Mouse (Mus musculus): Measurements from ENCODE around the gene Mroh9. TPM values are rescaled to one million over a fixed set of nuclear protein-coding genes. Genes with fewer than 3 reads are reported as not detected.

The Mroh9 gene
- not detected in 2 replicates for polyA plus RNA-seq (2015; fragmentation: Nextera tagmentation; extraction: Ambion mirVana)

GRCm38 (mm10) chr1:163085570-163085969, at the start of gene Mroh9:
TSS of gene Mroh9 (minus strand) at chr1:163085670.
- H3K27me3 ChIP-seq (ENCODE audit: control insufficient read depth, insufficient read depth, low read depth, low read length), result no peaks in the 10 kb centered on the region
- 61% methylated on average over 2 of the region's 2 CpGs for WGBS (ENCODE audit: insufficient replicate concordance)
- H3K9me3 ChIP-seq (replicated peaks; ENCODE audit: control insufficient read depth, low read length), result no peaks in the 10 kb centered on the region
- H3K36me3 ChIP-seq (ENCODE audit: control insufficient read depth, insufficient read depth), result no peaks in the 10 kb centered on the region
- no peak for ATAC-seq (ENCODE audit: low read depth)
- no peak within 1 kb of the TSS for H3K27ac ChIP-seq (ENCODE audit: low read length)
- H3K4me2 ChIP-seq (ENCODE audit: low read depth, low read length), result no peak within 1 kb of the TSS
- no peak within 1 kb of the TSS for H3K9ac ChIP-seq (ENCODE audit: low read depth, low read length)
- no peaks in the 10 kb centered on the region for H3K4me1 ChIP-seq (ENCODE audit: control insufficient read depth, low read depth, low read length)
- H3K4me3 ChIP-seq (ENCODE audit: low read depth, low read length), result no peak within 1 kb of the TSS

- no peaks in the 10 kb centered on the region for H3K36me3 ChIP-seq (ENCODE audit: control insufficient read depth, insufficient read depth)
- H3K27ac ChIP-seq (ENCODE audit: low read length), result no peak overlapping the region
- WGBS (ENCODE audit: insufficient replicate concordance), result 37% methylated on average over 3 of the region's 3 CpGs
- H3K4me1 ChIP-seq (ENCODE audit: control insufficient read depth, low read depth, low read length), result no peaks in the 10 kb centered on the region
- H3K4me3 ChIP-seq (ENCODE audit: low read depth, low read length), result no peak overlapping the region
- H3K27me3 ChIP-seq (ENCODE audit: control insufficient read depth, insufficient read depth, low read depth, low read length), result no peaks in the 10 kb centered on the region
- no peak overlapping the region for H3K4me2 ChIP-seq (ENCODE audit: low read depth, low read length)
- no peak for ATAC-seq (ENCODE audit: low read depth)
- no peak overlapping the region for H3K9ac ChIP-seq (ENCODE audit: low read depth, low read length)
- no peaks in the 10 kb centered on the region for H3K9me3 ChIP-seq (replicated peaks; ENCODE audit: control insufficient read depth, low read length)
These were observed 44.5 kb upstream of the Mroh9 start for GRCm38 (mm10) chr1:163129976-163130375.

DNA sequence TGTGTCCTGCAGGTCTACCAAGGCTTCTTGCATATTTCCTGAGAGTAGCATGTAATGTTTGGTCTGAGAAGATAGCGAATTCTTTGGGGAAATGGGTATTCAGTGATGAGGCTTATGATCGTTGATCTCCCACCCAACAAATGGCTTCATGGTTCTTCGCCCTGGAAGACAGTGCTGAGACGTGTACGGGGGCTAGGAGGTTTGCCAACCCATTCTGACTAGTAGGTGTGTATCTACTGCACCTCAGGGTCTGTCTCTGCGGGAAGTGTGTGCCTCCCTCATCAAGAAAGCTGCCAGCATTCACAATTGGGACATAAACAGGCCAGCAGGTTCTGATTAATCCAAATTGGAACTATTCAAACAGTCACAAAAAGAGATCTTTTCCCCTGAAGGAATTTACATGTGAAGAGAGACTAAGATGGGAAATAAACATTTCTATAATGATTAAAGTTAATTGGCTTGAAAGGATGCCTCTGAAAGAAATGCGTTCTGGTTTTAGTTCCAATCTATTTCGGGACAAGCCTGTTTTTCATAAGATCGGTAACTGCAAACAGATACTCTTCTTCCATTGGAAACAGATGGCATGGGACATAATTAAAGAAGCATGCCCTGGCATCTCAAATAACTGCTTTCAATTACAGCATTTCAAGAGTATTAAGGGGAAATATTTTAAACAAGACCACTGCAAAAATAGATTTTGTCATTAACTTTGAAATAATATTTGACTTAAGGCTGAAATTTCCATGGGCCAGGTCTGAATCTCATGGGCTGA, 43.8 kb upstream of the Mroh9 start:
- Histone ChIP-seq H3K4me3 (ENCODE audit: low read depth, low read length) (no peak overlapping the region), H3K27ac (ENCODE audit: low read length) (no peak overlapping the region), H3K9ac (ENCODE audit: low read depth, low read length) (no peak overlapping the region), H3K9me3 (replicated peaks; ENCODE audit: control insufficient read depth, low read length) (no peaks in the 10 kb centered on the region), H3K4me1 (ENCODE audit: control insufficient read depth, low read depth, low read length) (no peaks in the 10 kb centered on the region), H3K4me2 (ENCODE audit: low read depth, low read length) (no peak overlapping the region), H3K36me3 (ENCODE audit: control insufficient read depth, insufficient read depth) (no peaks in the 10 kb centered on the region), H3K27me3 (ENCODE audit: control insufficient read depth, insufficient read depth, low read depth, low read length) (no peaks in the 10 kb centered on the region)
- ATAC-seq (ENCODE audit: low read depth), result no peak
- 62% methylated on average over 9 of the region's 9 CpGs for WGBS (ENCODE audit: insufficient replicate concordance)

GRCm38 (mm10) chr1:163126175-163126881, 40.9 kb upstream of the Mroh9 start:
- no peak for ATAC-seq (ENCODE audit: low read depth)
- H3K36me3 ChIP-seq (ENCODE audit: control insufficient read depth, insufficient read depth), result no peaks in the 10 kb centered on the region
- H3K4me3 ChIP-seq (ENCODE audit: low read depth, low read length), result no peak overlapping the region
- H3K27ac ChIP-seq (ENCODE audit: low read length), result no peak overlapping the region
- H3K4me2 ChIP-seq (ENCODE audit: low read depth, low read length), result no peak overlapping the region
- no peaks in the 10 kb centered on the region for H3K27me3 ChIP-seq (ENCODE audit: control insufficient read depth, insufficient read depth, low read depth, low read length)
- 52% methylated on average over 7 of the region's 7 CpGs for WGBS (ENCODE audit: insufficient replicate concordance)
- no peak overlapping the region for H3K9ac ChIP-seq (ENCODE audit: low read depth, low read length)
- H3K9me3 ChIP-seq (replicated peaks; ENCODE audit: control insufficient read depth, low read length), result no peaks in the 10 kb centered on the region
- no peaks in the 10 kb centered on the region for H3K4me1 ChIP-seq (ENCODE audit: control insufficient read depth, low read depth, low read length)

DNA sequence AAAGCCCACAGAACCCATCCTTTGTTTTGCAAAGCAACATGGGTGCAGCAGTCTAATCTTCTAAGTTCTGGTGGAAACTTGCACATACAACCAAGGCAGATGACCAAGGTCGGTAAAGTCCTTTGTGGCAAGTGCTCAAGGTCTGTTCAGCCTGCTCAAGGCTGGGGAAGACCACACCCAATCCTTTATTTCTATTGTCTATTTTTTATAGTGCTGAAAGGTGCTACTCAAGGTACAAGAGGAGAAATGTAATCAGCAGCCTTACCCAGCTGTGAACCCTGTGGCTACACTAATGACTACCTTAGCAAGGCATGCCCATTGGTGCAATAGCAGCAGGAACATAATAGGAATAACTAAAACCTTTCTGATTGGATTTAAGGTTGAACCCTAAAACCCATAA, 36.9 kb upstream of the Mroh9 start:
- H3K27ac ChIP-seq (ENCODE audit: low read length), result no peak overlapping the region
- H3K4me3 ChIP-seq (ENCODE audit: low read depth, low read length), result no peak overlapping the region
- no peak overlapping the region for H3K9ac ChIP-seq (ENCODE audit: low read depth, low read length)
- ATAC-seq (ENCODE audit: low read depth), result no peak
- H3K4me2 ChIP-seq (ENCODE audit: low read depth, low read length), result no peak overlapping the region
- no peaks in the 10 kb centered on the region for H3K4me1 ChIP-seq (ENCODE audit: control insufficient read depth, low read depth, low read length)
- WGBS (ENCODE audit: insufficient replicate concordance), result 45% methylated on average over 1 of the region's 1 CpGs
- no peaks in the 10 kb centered on the region for H3K9me3 ChIP-seq (replicated peaks; ENCODE audit: control insufficient read depth, low read length)
- no peaks in the 10 kb centered on the region for H3K27me3 ChIP-seq (ENCODE audit: control insufficient read depth, insufficient read depth, low read depth, low read length)
- no peaks in the 10 kb centered on the region for H3K36me3 ChIP-seq (ENCODE audit: control insufficient read depth, insufficient read depth)

- no peak overlapping the region for H3K4me3 ChIP-seq (ENCODE audit: low read depth, low read length)
- H3K27ac ChIP-seq (ENCODE audit: low read length), result no peak overlapping the region
- no peak for ATAC-seq (ENCODE audit: low read depth)
- H3K36me3 ChIP-seq (ENCODE audit: control insufficient read depth, insufficient read depth), result no peaks in the 10 kb centered on the region
- H3K9ac ChIP-seq (ENCODE audit: low read depth, low read length), result no peak overlapping the region
- H3K9me3 ChIP-seq (replicated peaks; ENCODE audit: control insufficient read depth, low read length), result no peaks in the 10 kb centered on the region
- WGBS (ENCODE audit: insufficient replicate concordance), result 61% methylated on average over 8 of the region's 8 CpGs
- H3K4me1 ChIP-seq (ENCODE audit: control insufficient read depth, low read depth, low read length), result no peaks in the 10 kb centered on the region
- no peak overlapping the region for H3K4me2 ChIP-seq (ENCODE audit: low read depth, low read length)
- H3K27me3 ChIP-seq (ENCODE audit: control insufficient read depth, insufficient read depth, low read depth, low read length), result no peaks in the 10 kb centered on the region
These were observed 28.1 kb upstream of the Mroh9 start for GRCm38 (mm10) chr1:163113461-163114174.

DNA sequence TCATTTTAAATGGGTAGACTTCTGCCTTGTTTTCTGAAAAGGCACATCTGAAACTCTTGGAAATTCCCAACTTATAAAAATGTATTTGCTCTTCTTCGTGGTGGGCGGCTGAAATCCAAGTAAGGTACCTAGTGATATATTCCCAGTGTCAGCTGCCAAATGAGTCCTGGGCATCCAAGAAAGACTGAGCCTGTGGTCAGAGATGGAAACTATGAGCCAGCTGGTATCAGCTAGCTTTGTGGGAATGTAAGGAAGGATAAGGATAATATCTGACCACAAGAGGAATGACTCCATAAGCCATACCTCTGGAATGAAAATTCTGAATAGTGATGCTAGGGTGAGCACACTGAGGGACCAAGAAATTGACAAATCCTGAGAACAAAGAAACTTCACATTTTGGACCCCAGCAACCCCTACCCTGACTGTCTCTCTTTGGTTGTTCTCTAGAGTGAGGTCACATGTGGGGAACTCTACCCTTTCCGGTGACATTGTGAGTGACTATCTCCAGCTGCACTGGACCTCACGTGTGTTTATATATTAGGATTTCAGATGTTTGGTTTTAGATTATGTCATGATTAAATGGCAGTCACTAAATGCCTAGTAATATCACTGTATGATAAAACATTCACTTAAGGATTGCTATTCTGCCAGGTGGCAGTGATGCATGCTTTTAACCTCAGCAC, 27.2 kb upstream of the Mroh9 start:
- no peaks in the 10 kb centered on the region for H3K9me3 ChIP-seq (replicated peaks; ENCODE audit: control insufficient read depth, low read length)
- ATAC-seq (ENCODE audit: low read depth), result no peak
- WGBS (ENCODE audit: insufficient replicate concordance), result 72% methylated on average over 4 of the region's 4 CpGs
- no peak overlapping the region for H3K9ac ChIP-seq (ENCODE audit: low read depth, low read length)
- H3K36me3 ChIP-seq (ENCODE audit: control insufficient read depth, insufficient read depth), result no peaks in the 10 kb centered on the region
- no peak overlapping the region for H3K27ac ChIP-seq (ENCODE audit: low read length)
- no peaks in the 10 kb centered on the region for H3K27me3 ChIP-seq (ENCODE audit: control insufficient read depth, insufficient read depth, low read depth, low read length)
- H3K4me3 ChIP-seq (ENCODE audit: low read depth, low read length), result no peak overlapping the region
- no peaks in the 10 kb centered on the region for H3K4me1 ChIP-seq (ENCODE audit: control insufficient read depth, low read depth, low read length)
- no peak overlapping the region for H3K4me2 ChIP-seq (ENCODE audit: low read depth, low read length)

DNA sequence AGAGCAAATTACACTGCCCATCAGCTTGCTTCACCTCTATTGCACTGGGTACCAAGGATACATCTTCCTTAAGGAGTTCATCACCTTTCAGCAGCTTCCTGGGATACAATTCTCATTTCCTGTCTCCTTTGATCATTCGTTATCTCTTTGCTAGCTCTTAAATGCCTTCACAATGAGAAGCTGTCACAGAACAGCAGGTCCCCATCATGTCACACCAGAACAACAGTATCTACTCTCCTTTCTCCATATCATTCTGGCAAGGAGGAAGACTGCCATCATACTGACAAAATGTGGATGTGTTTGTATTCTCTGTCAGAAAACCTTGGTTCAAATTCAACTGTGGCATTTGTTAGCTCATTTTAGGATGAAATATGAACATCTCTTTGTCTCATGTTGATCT, 19.5 kb upstream of the Mroh9 start:
- Histone ChIP-seq H3K4me1 (ENCODE audit: control insufficient read depth, low read depth, low read length) (no peaks in the 10 kb centered on the region), H3K27ac (ENCODE audit: low read length) (no peak overlapping the region), H3K9me3 (replicated peaks; ENCODE audit: control insufficient read depth, low read length) (no peaks in the 10 kb centered on the region), H3K9ac (ENCODE audit: low read depth, low read length) (no peak overlapping the region), H3K4me2 (ENCODE audit: low read depth, low read length) (no peak overlapping the region), H3K27me3 (ENCODE audit: control insufficient read depth, insufficient read depth, low read depth, low read length) (no peaks in the 10 kb centered on the region), H3K4me3 (ENCODE audit: low read depth, low read length) (no peak overlapping the region), H3K36me3 (ENCODE audit: control insufficient read depth, insufficient read depth) (no peaks in the 10 kb centered on the region)
- ATAC-seq (ENCODE audit: low read depth), result no peak
- WGBS (ENCODE audit: insufficient replicate concordance), result 53% methylated on average over 1 of the region's 1 CpGs
